ENCODE assay signal across 8 mouse cellular contexts in the genomic region with DNA sequence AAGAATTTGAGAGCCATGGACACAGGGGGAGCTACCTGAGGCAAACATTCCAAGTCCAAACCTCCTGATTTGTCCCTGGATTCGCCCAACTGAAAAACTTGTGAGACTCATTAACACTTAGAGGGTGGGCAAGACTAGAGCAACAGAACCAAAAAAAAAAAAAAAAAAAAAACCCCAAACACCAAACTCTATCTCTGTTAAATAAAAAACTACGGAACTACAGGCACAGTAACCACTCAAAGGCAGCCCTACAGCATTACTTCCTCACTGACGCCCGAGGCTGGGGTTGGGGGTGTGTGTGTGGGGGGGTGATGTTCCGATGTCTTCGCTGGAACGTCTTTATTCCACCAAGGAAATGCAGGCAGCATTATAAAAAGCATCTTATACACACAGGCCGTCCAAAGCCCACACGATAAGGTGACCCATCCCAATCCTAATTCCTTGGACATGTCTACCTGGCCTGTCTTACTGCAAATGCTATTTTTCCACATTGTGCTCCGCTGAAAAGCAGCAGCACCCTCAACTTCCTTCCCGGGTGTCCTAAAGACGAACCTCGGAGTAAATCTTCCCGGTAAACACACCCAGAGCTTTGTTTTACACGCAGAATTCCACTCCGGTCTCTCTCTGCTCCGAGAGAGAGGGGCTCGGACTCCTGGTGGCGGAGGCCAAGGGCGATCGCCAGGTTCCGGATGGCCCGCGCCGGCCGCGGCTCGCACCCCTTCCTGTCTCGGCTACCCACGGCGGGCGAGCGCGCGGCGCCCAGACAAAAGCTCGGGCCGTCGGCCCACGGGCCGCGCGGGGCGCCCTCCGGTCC. TPM values are rescaled to one million over a fixed set of nuclear protein-coding genes. Genes with fewer than 3 reads are reported as not detected.
DNase-seq lines count a peak whose midpoint lies in the region; ATAC-seq and TF ChIP-seq lines count a peak whose summit lies in the region.

No protein-coding gene starts in this region.

- no peak for ATAC-seq in forebrain, embryonic 14.5 days
- ATAC-seq in kidney, embryonic 15.5 days (replicated peaks; ENCODE audit: low FRiP score), result no peak; the same call in 1 of the 2 replicates
- ATAC-seq in stomach, postnatal 0 days (ENCODE audit: low FRiP score, low TSS enrichment), result peak; percentile 0; the same call in 1 of the 2 replicates

- peak overlapping the region; percentile 90 for H3K9ac ChIP-seq in heart, adult 2 months (ENCODE audit: low read depth, low read length)
- peak overlapping the region; percentile 89 for H3K9ac ChIP-seq in forebrain, embryonic 14.5 days (ENCODE audit: low read length)
- peak overlapping the region; percentile 93 for H3K9ac ChIP-seq in kidney, embryonic 15.5 days
- H3K9ac ChIP-seq in stomach, postnatal 0 days (ENCODE audit: low read length), result peak overlapping the region; percentile 80

- peak overlapping the region; percentile 77 for H3K4me2 ChIP-seq in forebrain, embryonic 14.5 days (ENCODE audit: low read length)
- H3K4me2 ChIP-seq in kidney, embryonic 15.5 days, result peak overlapping the region; percentile 91
- H3K4me2 ChIP-seq in stomach, postnatal 0 days (replicated peaks; ENCODE audit: low read depth), result peak overlapping the region; percentile 92

- peaks cover 3% of the 10 kb centered on the region for H3K4me1 ChIP-seq in heart, adult 2 months (ENCODE audit: control insufficient read depth, insufficient read depth, low read length)
- H3K4me1 ChIP-seq in forebrain, embryonic 14.5 days (ENCODE audit: control insufficient read depth, insufficient read depth, low read length), result peaks cover 21% of the 10 kb centered on the region
- H3K4me1 ChIP-seq in kidney, embryonic 15.5 days, result peaks cover 53% of the 10 kb centered on the region
- peaks cover 86% of the 10 kb centered on the region for H3K4me1 ChIP-seq in megakaryocyte, embryonic 14.5 days
- no peaks in the 10 kb centered on the region for H3K4me1 ChIP-seq in stomach, postnatal 0 days (replicated peaks; ENCODE audit: control insufficient read depth, insufficient read depth)

- peaks cover 5% of the 10 kb centered on the region; the same call in 1 of the 2 replicates for H3K79me2 ChIP-seq in heart, adult 2 months (replicated peaks; ENCODE audit: control insufficient read depth, insufficient read depth, low read length)

- H3K9me3 ChIP-seq in forebrain, embryonic 14.5 days (replicated peaks; ENCODE audit: control insufficient read depth, low read length), result no peaks in the 10 kb centered on the region
- H3K9me3 ChIP-seq in kidney, embryonic 15.5 days (replicated peaks), result no peaks in the 10 kb centered on the region
- no peaks in the 10 kb centered on the region for H3K9me3 ChIP-seq in megakaryocyte, embryonic 14.5 days
- H3K9me3 ChIP-seq in stomach, postnatal 0 days (ENCODE audit: control insufficient read depth, low read length), result no peaks in the 10 kb centered on the region

- peak; percentile 50 to 62 for DNase-seq in heart, adult 2 months
- no peak for DNase-seq in heart, adult 8-10 months (ENCODE audit: low spot score)
- peak; percentile 11 for DNase-seq in T-cell, adult 2 months (ENCODE audit: low spot score)
- DNase-seq in forebrain, embryonic 14.5 days (ENCODE audit: low spot score), result peak; percentile 32
- peak; percentile 50 for DNase-seq in stomach, postnatal 0 days (ENCODE audit: low spot score)
- no peak for DNase-seq in layer of hippocampus, adult 8-10 months (ENCODE audit: low spot score in 2 of 2)

- WGBS in heart, adult 2 months, result 3% methylated on average over 45 of the region's 45 CpGs
- WGBS in forebrain, embryonic 14.5 days, result 2% methylated on average over 45 of the region's 45 CpGs
- under 1% methylated on average over 44 of the region's 45 CpGs for WGBS in kidney, embryonic 15.5 days
- 2% methylated on average over 42 of the region's 45 CpGs for WGBS in stomach, postnatal 0 days

- intact Hi-C loops in heart, adult 2 months (cut with DNase I), result no loop called here

- no peak for TF ChIP-seq EP300 in heart, adult 2 months (IDR thresholded peaks at IDR 0.05; ENCODE audit: insufficient read depth, low read depth, low read length)
- no peak for TF ChIP-seq EP300 in stomach, postnatal 0 days (optimal IDR thresholded peaks at IDR 0.05)

- peak overlapping the region; percentile 55 for H3K4me3 ChIP-seq in heart, adult 2 months
- peak overlapping the region; percentile 88 for H3K4me3 ChIP-seq in forebrain, embryonic 14.5 days (ENCODE audit: low read depth, low read length)
- H3K4me3 ChIP-seq in kidney, embryonic 15.5 days (replicated peaks), result peak overlapping the region; percentile 88
- peak overlapping the region; percentile 94 for H3K4me3 ChIP-seq in megakaryocyte, embryonic 14.5 days (replicated peaks)
- H3K4me3 ChIP-seq in stomach, postnatal 0 days (ENCODE audit: low read depth, low read length), result peak overlapping the region; percentile 70

- TF ChIP-seq CTCF in heart, adult 2 months (IDR thresholded peaks at IDR 0.05), result peak; percentile 14; the same call in 1 of the 2 replicates
- no peak for TF ChIP-seq CTCF in stomach, postnatal 0 days (IDR thresholded peaks at IDR 0.05; ENCODE audit: low read depth)

- TF ChIP-seq POLR2A in heart, adult 2 months (IDR thresholded peaks at IDR 0.05; ENCODE audit: insufficient read depth, low read depth, low read length), result no peak

- H3K36me3 ChIP-seq in heart, adult 2 months (ENCODE audit: control insufficient read depth, insufficient read depth, low read length), result no peaks in the 10 kb centered on the region
- H3K36me3 ChIP-seq in forebrain, embryonic 14.5 days (ENCODE audit: control insufficient read depth, insufficient read depth, low read length), result no peaks in the 10 kb centered on the region
- H3K36me3 ChIP-seq in kidney, embryonic 15.5 days, result no peaks in the 10 kb centered on the region
- no peaks in the 10 kb centered on the region for H3K36me3 ChIP-seq in megakaryocyte, embryonic 14.5 days (replicated peaks; ENCODE audit: low read length)
- no peaks in the 10 kb centered on the region for H3K36me3 ChIP-seq in stomach, postnatal 0 days (ENCODE audit: control insufficient read depth, insufficient read depth, low read length)

- H3K27me3 ChIP-seq in heart, adult 2 months (ENCODE audit: control insufficient read depth, insufficient read depth, low read length), result no peaks in the 10 kb centered on the region
- H3K27me3 ChIP-seq in forebrain, embryonic 14.5 days (replicated peaks; ENCODE audit: control insufficient read depth, insufficient read depth, low read length), result no peaks in the 10 kb centered on the region
- H3K27me3 ChIP-seq in kidney, embryonic 15.5 days, result no peaks in the 10 kb centered on the region
- no peaks in the 10 kb centered on the region for H3K27me3 ChIP-seq in megakaryocyte, embryonic 14.5 days (replicated peaks)
- no peaks in the 10 kb centered on the region for H3K27me3 ChIP-seq in stomach, postnatal 0 days (ENCODE audit: control insufficient read depth, insufficient read depth, low read length)

- H3K27ac ChIP-seq in heart, adult 2 months, result peak overlapping the region; percentile 55
- peak overlapping the region; percentile 95 for H3K27ac ChIP-seq in forebrain, embryonic 14.5 days (ENCODE audit: low read depth, low read length)
- H3K27ac ChIP-seq in kidney, embryonic 15.5 days, result peak overlapping the region; percentile 97
- H3K27ac ChIP-seq in stomach, postnatal 0 days (replicated peaks), result peak overlapping the region; percentile 90

RNA-seq across cellular contexts. Expression of a gene that starts 49.3 kb away (rescaled TPM):
- 10 to 100 TPM; 26.1 to 33.3 TPM for total RNA-seq in heart, adult 2 months (2021)
- polyA plus RNA-seq in heart, adult 2 months (2012; rRNA removed), result 10.5 and 21.8 TPM in 2 replicates
- 10 to 100 TPM; 30.7 to 39.8 (median 35.3) TPM for total RNA-seq in heart, adult 8-10 months (2022)
- 48.9 and 54.3 TPM in 2 replicates for polyA plus RNA-seq in forebrain, embryonic 14.5 days (2014; fragmentation: Nextera tagmentation; extraction: Ambion mirVana)
- 32.3 and 34.2 TPM in 2 replicates for polyA plus RNA-seq in kidney, embryonic 15.5 days (2015; fragmentation: Nextera tagmentation; extraction: Ambion mirVana)
- polyA plus RNA-seq in megakaryocyte, embryonic 14.5 days (2012; ENCODE audit: insufficient read depth, low replicate concordance), result 8.3 TPM in 1 of 2 replicates, not detected in the other
- polyA plus RNA-seq in stomach, postnatal 0 days (2015; fragmentation: Nextera tagmentation; extraction: Ambion mirVana), result 16.9 and 19.1 TPM in 2 replicates
- total RNA-seq in layer of hippocampus, adult 8-10 months (2022), result 10 to 100 TPM; 49.7 to 59.8 (median 56.6) TPM

Comparison
In these comparisons a context has a peak if more than half of its experiments do, and no peak if none do; other contexts are left out.
1. DNase-seq: peak in heart, adult 2 months (2 of 2), T-cell, adult 2 months (single experiment), forebrain, embryonic 14.5 days (single experiment) and stomach, postnatal 0 days (single experiment); none in heart, adult 8-10 months (single experiment) and layer of hippocampus, adult 8-10 months (0 of 2).
2. Peak in every context shown above with its lines, with median percentiles within 50 percentile points of each other: H3K27ac ChIP-seq, H3K4me3 ChIP-seq, H3K9ac ChIP-seq and H3K4me2 ChIP-seq.